Mouse (Mus musculus) G1E-ER4 (cell line): ENCODE data around the gene Dapk2. TPM values are rescaled to one million over a fixed set of nuclear protein-coding genes. Genes with fewer than 3 reads are reported as not detected.

Source experiments
- GATA1 ChIP-seq: IDR thresholded peaks from one replicate; pipeline ENCODE4 v1.8.0; 2012; ENCODE audit warnings: low read length, inconsistent platforms
- polyA plus RNA-seq: library from polyadenylated mRNA; stranded (reverse); fragments of >175 nt; gene quantifications from 2 replicates; pipeline ENCODE4 v1.2.3, GENCODE M21; 2012

The Dapk2 gene
- 20.6 and 28.5 TPM in 2 replicates for polyA plus RNA-seq

DNA sequence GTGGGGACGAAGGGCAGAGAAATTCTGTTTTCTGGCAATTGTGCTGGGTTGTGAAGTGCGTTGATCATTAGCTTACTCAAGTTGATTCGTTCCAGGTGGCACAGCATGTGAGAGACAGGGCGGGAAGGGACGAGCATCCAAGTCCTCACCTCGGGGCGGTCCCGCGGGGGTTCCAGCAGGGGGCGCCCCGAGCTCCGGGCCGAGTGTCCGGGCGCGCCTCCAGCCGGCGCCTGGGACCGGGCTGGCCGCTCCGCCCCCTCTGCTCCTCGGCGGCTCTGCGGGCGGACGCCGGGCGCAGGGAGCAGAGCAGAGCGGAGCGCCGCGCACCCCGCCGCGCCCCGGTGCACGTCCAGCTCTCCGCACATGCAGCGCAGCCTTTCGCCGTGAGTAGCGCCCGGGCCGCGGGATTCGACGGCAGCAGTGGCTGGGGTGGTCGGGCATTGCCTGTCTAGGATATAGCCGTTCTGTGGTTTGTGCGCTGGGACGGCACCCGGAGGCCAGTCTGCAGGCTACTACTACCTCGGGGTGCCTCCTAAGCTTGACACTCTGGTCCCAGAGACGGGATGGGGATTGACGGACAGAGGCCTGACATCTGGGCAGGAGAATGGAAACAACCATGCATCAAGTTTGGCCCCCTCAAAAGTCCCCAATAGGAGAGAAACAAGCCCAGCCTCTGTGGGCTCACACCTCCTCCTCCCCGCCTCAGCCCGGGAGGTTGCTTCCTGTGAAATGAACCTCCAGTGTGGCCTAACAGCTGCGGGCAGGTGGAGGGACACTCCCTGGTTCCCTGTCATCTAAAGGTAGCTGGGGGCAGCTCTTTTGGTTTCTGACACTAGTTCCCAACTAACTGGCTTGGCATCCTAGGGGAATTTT lies at the start of gene Dapk2:
TSS of gene Dapk2 (plus strand) at position 266 of the 873 bp plus-strand sequence.
- TF ChIP-seq GATA1 = no peak

DNA sequence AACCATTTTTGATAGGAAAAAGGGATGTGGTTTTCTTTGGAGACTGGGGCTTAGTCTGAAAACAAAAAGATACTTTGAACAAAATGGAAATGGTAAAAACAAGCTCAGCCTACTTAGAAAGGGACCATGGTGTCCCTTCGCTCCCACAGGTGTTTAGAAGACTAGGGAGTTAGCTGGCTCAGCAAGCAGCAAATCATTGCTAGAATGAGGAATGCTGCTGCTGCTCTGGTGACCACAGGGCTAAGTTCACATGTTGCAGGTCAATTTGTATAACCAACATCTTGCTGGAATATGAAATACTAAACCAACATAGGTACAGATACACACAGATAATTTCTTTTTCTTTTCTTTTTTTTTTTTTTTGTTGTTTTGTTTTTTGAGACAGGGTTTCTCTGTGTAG lies 48.4 kb upstream of the Dapk2 start:
- TF ChIP-seq GATA1 = no peak

DNA sequence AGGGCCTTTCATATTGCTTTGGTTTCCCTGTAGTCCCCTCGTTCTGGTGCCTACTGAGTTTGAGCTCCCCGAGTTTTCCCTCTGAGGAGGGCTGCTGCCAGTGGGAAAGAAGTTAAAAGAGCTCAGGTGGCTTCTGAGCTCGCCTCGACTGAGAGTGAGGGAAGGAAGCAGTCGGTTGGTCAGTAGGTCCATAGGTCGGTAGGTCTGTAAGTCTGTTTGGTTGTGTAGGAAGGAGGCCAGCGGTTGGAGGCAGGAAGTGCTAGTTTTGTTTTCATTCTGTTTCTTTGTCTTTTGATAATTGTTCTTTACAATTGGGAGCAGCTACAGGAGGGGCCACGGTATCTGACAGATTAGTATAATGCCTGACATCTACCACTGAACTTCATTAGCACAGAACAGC lies 47.9 kb upstream of the Dapk2 start:
- TF ChIP-seq GATA1 = no peak

DNA sequence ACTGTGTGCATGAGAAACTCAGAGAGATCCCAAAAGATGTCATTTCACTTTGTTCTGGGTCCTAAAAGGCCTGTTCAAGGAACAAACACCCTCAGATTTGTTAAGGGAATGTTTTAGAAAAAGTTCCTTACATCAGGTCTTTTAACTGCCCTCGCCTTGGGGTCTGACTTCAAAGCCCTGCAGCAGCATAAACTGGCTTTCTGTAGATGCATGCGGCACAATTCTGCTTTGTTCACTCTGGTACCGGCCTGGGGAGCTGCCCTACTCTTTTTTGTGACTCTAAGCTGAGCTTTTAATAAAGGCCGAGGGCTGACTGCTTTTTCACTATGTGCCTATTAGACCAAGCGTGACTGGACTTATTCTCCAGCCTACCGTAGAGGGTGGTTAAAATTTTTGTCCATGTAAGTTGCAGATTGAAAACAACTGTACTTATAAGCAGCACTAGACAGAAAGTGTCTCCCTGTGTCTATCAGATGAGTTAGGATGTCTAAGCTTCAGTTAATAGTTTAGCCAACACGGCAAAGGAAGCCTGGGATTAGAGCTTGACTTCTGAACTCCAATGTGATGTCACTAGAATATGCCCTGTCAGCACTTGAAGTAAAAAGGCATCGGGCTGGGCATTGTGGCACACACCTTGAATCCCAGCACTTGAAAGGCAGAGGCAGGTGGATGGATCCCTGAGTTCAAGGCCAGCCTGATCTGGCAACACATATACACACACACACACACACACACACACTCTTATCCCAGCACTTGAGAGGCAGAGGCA lies 47.2 kb upstream of the Dapk2 start:
- TF ChIP-seq GATA1 = no peak

DNA sequence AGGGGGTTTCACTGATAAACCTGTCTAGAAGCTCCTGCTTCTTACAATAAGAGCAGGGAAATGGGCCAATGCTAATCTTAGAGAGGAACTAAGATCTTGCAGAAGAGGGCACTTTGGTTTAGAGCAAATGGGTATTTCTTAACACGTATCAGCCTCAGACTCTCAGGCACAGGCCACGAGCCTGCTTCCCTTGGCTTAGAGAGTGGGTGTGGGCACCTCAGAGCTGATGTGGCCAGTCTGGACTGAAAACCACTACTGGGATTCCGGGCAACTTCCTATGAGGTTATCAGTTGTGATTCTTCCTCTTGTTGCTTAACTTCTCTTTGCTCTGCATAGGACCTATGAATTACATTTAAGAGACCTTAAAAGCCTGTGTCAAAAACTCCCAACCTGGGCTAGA lies 43.7 kb upstream of the Dapk2 start:
- TF ChIP-seq GATA1 = no peak

DNA sequence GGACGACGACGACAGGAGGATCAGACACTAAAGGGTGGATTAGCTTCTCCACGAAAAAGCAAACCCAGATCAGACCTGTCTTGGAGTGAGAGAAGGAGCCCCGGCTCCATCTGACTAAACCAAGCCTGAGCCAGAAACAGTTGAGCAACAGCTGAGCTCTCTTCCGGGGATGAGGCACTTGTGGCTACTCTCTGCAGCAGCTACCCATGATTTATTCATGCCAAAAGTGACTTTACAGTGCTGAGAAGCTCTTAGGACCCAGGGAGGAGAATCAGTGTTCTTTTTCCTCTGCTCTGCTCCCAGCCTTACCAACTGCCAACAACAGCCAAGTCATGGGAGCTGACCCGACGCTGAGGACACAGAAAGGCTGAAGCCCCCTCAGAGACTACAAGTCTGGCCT lies 41.1 kb upstream of the Dapk2 start:
- no peak for TF ChIP-seq GATA1

DNA sequence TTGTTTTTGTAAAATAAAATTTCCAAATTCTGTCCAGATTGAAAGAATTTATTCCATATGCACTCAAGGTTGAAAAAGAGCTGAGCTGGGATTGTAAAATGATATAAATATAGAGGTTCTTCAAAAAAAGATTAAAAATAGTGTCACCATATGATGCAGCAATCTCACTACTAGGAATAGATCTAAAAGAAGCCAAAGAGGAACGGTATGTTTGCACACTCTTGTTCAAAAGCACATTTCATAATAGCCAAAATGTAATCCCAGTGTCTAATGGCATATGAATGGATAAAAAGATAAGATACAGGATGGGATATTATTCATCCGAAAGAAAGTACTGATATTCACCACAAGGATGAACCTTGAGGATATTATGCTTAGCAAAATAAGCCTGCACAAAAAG lies 38.5 kb upstream of the Dapk2 start:
- no peak for TF ChIP-seq GATA1

DNA sequence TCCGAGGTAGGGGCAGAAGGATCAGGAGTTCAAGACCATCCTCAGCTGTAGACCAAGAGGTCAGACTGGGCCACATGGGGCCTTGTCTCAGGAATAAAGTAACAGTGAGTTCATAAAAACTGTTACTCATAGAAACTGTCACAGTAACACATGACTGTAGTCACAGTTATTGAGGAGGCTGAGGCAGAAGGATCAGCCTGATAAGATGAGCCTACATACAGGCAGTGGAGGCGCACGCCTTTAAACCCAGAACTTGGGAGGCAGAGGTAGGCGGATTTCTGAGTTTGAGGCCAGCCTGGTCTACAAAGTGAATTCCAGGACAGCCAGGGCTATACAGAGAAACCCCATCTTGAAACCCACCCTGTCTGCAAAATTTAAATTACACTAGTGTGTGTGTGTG lies 37.9 kb upstream of the Dapk2 start:
- no peak for TF ChIP-seq GATA1

DNA sequence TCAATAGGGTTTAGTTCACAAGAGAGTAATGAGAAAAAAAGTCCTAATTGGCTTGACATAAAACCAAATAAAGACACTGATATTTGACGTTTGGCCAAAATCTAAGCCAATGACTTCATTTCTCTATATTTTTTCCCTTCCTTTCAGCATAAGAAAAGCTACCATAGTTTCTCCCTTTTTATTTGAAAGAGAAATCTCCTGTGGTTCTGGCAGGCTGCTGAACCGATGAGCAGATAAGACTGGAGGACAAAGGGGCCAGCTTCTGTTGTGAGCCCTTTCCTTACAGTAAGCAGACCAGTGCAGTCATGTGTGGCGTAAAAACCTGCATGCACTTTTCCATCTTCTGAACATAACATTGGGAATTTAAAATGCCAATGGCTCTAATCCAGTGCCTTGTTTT lies 37.1 kb upstream of the Dapk2 start:
- no peak for TF ChIP-seq GATA1

DNA sequence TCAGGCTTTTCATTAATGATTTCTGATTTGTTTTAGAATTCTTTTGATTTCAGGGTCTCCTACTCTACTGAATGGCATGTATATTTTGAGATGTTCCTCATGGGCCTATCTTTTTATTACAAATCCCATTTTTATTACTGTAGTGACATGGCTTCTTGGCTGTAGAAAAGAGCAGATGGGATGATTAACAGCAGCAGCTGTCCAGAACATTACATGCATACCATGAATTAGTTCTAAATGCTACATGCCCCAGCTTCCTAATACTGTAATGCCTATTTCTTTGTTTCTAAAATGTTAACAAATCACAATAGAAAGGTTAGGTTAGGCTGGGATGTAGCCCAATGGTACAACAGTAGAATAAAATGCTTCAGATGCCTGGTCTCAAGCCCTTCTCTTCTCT lies 36.6 kb upstream of the Dapk2 start:
- TF ChIP-seq GATA1 = no peak

DNA sequence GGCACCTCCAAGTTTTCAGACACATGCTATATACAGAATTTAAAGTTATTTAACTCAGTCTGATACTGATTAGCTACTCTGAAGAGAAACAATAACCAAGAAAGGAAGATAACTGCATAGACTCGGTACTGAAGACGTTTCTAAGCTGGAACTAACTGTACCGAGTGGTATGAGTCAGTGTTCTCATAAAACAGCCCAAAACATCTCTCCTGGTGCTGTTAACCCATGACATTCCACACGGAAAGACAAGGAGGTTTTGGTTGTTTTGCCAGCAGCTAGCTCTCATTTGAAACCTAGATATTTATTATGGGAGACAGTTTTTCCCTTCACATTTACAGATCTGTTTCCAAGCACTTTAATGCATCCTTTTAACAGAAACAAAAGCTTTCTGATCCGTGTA lies 34.4 kb upstream of the Dapk2 start:
- TF ChIP-seq GATA1 = no peak

DNA sequence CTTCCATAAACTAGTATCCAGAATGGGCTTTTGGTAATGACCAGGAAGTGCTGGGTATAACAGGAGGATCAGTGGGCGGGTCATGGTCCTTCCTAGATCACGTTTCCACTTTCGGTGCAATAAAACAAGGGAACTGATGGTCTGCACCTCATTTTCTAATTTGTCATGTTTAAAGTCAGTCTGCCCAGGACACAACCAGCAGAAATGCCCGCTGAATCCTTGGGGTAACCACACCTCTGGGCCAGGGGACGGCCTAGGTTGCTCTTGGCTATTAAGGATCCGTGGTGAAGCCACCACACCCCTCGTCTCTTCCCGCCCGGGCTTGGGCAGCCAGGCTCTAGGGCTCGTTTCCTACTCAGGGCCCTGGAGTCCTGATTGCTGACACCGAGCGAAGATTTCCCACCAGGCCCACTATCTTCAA lies 33.9 kb upstream of the Dapk2 start:
- no peak for TF ChIP-seq GATA1

DNA sequence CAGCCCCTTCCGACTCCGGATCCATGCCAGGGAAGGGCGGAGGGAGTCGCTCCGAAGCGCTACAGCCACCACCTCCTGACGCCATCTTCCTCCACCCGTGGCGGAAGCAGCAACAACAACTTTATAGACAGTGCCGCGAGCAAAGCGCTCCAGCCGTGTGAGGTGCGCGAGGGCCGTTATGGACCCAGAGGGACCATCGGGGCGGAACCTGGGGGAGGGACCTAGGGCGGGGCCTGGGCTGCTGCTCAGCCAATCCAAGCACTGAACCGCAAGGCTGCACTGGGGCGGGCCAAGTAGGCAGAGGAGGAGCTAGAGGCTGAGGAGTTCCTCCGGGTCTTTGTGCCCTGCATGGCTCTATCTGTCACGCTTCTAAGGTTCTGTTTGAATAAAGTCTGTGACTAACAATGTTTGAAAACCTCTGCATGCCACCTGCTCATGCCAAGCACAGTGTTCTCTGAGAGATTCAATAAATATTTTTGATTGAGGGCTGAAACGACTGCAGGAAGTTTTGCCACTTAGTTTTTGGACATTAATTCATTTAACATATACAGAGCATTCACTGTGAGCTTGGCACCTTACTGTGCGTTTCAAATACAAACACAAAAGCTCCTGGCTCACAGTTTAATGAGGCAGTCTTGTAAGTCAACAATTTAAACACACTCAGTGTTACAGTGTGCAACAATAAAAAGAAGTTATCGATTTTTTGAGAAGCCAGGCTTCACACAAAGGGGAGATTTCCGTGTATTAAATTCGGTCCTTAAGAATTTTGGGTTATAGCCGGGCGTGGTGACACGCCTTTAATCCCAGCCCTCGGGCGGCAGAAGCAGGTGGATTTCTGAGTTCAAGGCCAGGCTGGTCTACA lies 33.1 kb upstream of the Dapk2 start:
- no peak for TF ChIP-seq GATA1

DNA sequence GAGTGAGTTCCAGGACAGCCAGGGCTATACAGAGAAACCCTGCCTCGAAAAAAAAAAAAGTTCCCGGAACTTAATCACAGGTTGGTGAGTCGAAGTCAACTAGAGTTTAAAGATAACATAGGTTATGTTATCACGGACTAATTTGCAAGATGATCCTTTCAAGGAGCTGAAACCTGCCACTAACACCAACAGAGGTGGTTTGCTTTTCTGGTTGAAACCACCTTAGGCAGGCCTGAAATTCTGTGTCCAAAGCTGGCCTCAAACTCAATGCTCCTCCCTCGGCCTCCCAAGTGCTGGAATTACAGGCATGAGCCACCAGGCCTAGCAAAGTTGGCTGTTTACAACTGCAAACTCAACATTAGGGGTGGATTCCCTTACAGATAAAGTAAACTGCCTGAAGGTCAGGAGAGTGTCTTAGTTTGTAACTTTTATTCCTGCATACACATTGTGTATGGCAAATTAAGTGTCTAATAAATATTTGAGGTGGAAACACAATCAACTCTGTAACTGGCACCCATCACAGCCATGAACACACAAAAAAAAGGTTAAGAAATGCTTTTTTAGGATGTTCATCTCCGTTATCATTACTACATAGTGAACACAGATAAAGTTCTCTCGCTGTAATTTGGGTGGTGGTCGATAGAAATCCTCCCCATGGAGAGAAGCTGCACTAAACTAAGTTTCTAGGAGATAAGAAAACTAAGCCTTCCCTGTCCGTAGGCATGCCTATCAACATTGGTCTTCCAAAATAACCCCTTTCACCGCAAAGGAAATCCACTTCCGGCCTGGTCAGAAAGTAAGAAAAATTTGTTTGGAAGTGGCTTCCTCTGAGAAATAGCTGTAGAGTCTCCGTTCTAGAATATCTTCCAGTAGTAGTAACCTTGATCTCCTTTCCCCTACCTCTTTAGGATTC lies 32.2 kb upstream of the Dapk2 start:
- TF ChIP-seq GATA1 = no peak

DNA sequence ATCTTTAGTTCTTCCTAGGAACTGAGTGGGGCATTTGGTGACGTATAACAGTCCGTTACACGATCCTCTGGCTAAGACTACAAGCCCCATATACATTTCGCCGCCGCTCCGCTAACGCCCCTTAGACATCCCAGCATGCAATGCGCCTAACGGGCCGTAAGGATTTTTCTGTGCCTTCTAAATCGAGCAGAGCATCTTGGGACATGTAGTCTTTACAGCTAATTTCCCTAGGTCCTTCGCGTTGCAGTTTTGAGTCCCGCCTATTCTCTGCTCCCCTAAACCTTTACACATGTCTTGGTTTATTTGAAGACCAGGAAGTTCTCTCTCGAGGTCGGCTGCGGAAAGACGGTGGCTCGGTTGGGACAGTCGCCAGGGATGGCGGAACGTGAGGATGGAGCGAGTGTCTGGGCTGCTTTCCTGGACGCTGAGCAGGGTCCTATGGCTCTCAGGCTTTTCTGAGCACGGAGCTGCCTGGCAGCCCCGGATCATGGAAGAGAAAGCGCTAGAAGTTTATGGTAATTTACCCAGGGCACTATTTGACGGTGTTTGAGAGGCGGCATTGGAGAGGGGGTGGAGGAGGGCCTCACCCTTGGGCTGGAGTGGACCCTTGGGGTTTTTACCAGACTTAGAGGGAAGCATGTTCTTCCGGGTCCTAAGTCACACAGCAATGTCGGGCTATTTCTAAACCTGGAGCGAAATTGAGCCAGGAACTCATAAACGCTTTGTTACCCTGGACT lies 31.4 kb upstream of the Dapk2 start, which contains the start of the genes Snx1 and Ciao2a:
TSS of gene Snx1 (minus strand) at position 132 of the 737 bp plus-strand sequence.
TSS of gene Ciao2a (plus strand) at position 156 of the 737 bp plus-strand sequence.
- no peak for TF ChIP-seq GATA1
